Mouse (Mus musculus) layer of hippocampus, adult 2 months (tissue): ENCODE data around the gene Trim47. TPM values are rescaled to one million over a fixed set of nuclear protein-coding genes. Genes with fewer than 3 reads are reported as not detected.

Source experiments
- DNase-seq, 2 experiments: peaks; one replicate each; pipeline ENCODE4 v3.0.0; 2022; ENCODE audit warnings: low spot score in 2 of 2
- H3K27ac ChIP-seq: fragments of 200-600 bp; 2 replicates; pipeline ENCODE4 v1.8.1; 2022
- H3K4me3 ChIP-seq: fragments of 200-600 bp; 2 replicates; pipeline ENCODE4 v1.8.1; 2022; ENCODE audit warnings: mild to moderate bottlenecking
- CTCF ChIP-seq: fragments of 200-600 bp; conservative IDR thresholded peaks from 2 replicates; pipeline ENCODE4 v1.8.1; 2022; ENCODE audit warnings: antibody characterized with exemption, mild to moderate bottlenecking, moderate library complexity
- total RNA-seq, 2 experiments: library from RNA; stranded (reverse); gene quantifications; 2 replicates each; pipeline ENCODE4 v1.2.3; 2021

Trim47 gene
- total RNA-seq, 2 experiments from 2014 or later, result 4.6 to 7.2 TPM

DNA sequence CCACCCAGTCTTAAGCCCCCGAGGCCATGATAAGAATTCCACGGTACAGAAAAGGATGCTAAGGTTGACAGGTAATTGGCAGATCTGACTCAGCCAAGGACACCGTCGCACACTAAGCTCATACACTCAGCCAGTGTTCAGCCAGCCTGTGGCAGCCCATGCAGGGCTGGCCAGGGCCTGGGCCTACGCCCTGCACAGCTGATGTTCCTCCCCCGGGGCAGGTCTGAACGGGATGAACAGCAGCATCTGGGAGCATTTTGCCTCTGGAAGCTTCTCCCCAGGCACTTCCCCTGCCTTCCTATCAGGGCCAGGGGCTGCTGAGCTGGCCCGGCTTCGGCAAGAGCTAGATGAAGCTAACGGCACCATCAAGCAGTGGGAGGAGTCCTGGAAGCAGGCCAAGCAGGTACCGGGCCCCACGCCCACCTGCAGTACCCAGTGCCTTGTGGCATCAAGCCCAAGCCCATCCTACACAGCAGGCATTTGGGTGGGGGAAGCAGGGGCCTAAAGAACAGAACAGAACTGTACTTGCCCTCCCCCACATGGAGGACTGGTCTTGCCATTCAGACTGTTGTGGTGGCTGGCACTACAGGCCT, 68.9 kb downstream of the Trim47 start:
- no peak for DNase-seq
- Histone ChIP-seq H3K27ac (peak overlapping the region; percentile 90), H3K4me3 (no peak overlapping the region)
- TF ChIP-seq CTCF, result no peak

DNA sequence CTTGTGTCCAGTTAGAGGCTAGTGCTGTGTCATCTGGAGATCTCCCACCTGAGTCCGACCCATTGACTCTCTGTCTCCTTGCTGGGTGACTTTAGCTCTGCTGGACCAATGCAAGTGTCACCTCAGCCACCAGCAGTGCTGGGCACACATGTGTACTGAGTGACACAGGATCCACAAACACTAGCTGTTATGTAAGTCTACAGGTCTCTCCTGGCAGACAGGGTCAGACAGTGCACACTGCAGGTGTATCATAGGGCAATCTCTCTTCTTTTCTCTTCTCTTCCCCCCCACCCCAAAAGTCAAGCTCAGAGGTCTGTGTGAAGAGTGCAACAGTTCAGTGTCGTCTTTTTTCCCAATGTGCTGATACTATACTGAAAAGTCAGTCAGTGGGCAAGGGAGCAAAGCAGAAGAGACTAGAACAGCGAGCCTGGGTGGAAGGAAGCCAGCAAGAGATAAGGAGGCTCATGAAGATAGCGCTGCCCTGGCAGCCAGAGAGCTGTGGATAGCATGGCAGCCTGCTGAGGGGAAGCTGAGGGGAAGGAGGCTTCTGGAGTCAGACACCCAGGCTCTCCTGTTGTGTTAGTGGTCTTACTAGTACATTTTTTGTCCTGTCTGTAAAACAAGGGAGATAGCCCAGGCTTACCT, 69.7 kb downstream of the Trim47 start:
- no peak for DNase-seq
- TF ChIP-seq CTCF, result no peak
- no peak overlapping the region for H3K4me3 ChIP-seq
- H3K27ac ChIP-seq, result peak overlapping the region; percentile 90

DNA sequence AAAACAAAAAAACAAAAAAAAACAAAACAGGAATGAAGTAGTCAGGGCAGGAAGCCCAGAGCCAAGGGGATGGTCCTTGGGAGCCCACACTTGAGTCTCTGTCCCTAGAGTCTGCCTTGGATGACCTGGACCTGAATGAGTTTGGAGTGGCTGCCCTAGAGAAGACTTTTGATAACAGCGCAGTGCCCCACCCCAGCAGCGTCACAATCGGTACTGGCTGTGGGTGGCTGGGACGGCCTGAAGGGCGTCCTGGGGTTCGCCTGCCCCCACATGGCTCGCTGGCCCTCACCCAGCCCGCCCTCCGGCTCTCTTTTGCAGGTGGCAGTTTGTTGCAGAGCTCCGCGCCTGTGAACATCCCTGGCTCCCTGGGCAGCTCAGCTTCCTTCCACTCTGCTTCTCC, 71.1 kb downstream of the Trim47 start:
- DNase-seq, result no peak
- Histone ChIP-seq H3K27ac (no peak overlapping the region), H3K4me3 (no peak overlapping the region)
- no peak for TF ChIP-seq CTCF

Other genes with a start within 250 kb of the Trim47 start
- gene Smim5, start 227.2 kb downstream of the Trim47 start, total RNA-seq, result 1 to 10 TPM in 1 of 2 experiments, under 1 TPM in 1; 0.54 to 1.3 TPM
- gene Smim6, start 215.2 kb downstream of the Trim47 start, total RNA-seq, result not detected
- 10 to 100 TPM; 40.8 to 47.0 TPM for gene Sap30bp, start 193.9 kb downstream of the Trim47 start, total RNA-seq
- 10 to 100 TPM; 36.6 to 39.3 TPM for gene Recql5, start 193.7 kb downstream of the Trim47 start, total RNA-seq
- gene Itgb4, start 152.5 kb downstream of the Trim47 start, total RNA-seq, result 1 to 10 TPM; 6.4 to 6.6 TPM
- gene Galk1, start 114.5 kb downstream of the Trim47 start, total RNA-seq, result 10 to 100 TPM; 13.3 to 13.5 TPM
- 100 to 1,000 TPM; 285 to 322 TPM for gene H3f3b, start 99.2 kb downstream of the Trim47 start, total RNA-seq
- 10 to 100 TPM; 26.3 to 30.8 TPM for gene Unk, start 96.9 kb downstream of the Trim47 start, total RNA-seq
- gene Unc13d, start 49.2 kb downstream of the Trim47 start, total RNA-seq, result 1 to 10 TPM; 1.3 to 2.1 TPM
- 100 to 1,000 TPM; 417 to 440 TPM for gene Wbp2, start 40.2 kb downstream of the Trim47 start, total RNA-seq
- gene Trim65, start 3.9 kb upstream of the Trim47 start, total RNA-seq, result 1 to 10 TPM; 6.9 to 7.7 TPM
- gene Mrpl38, start 11.7 kb upstream of the Trim47 start, total RNA-seq, result 10 to 100 TPM; 64.6 to 66.8 TPM
- gene Fbf1, start 41.0 kb upstream of the Trim47 start, total RNA-seq, result 10 to 100 TPM; 91.6 to 96.4 TPM
- gene Ten1, start 71.6 kb upstream of the Trim47 start, total RNA-seq, result 10 to 100 TPM; 39.6 to 40.1 TPM
- 100 to 1,000 TPM; 124 to 126 TPM for gene Acox1, start 71.8 kb upstream of the Trim47 start, total RNA-seq
- under 1 TPM; 0.67 to 0.93 TPM for gene Evpl, start 110.9 kb upstream of the Trim47 start, total RNA-seq
- 10 to 100 TPM; 63.7 to 64.1 TPM for gene Srp68, start 147.0 kb upstream of the Trim47 start, total RNA-seq
- not detected for gene Galr2, start 153.7 kb upstream of the Trim47 start, total RNA-seq
- gene Exoc7, start 180.0 kb upstream of the Trim47 start, total RNA-seq, result 10 to 100 TPM; 83.2 to 94.8 TPM
- 1 to 10 TPM; 4.3 to 5.9 TPM for gene Foxj1, start 208.2 kb upstream of the Trim47 start, total RNA-seq